Mouse (Mus musculus) thymus, postnatal 25 days (tissue): Measurements from ENCODE around the gene Mup1.
"Not testable (repeated sequence)": the region's sequence is repeated elsewhere in the genome, so short reads cannot be mapped to it uniquely, and the experiment has no call there.

ENCODE experiments used
- DNase-seq: peaks from one replicate; pipeline ENCODE4 v3.0.0; 2022

Gene Mup1

DNA sequence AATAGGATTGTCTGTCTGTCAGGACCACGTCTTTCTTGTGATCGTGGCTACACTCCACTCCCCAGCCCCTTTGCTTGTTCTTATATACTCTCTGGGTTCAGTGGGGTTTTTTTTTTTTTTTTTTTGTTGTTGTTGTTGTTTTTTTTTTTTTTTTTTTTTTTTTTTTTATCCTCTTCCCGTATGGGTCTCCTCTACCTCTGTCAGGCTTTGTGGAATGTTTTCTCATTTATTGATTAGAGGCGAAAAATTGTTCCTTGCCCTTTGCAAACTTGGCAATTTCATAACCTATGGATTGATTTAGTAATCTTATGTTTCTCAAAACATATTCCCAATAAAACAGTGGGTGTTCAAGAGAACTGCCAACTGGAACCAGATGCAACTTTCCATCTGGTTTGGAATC, at the start of gene Mup1:
Mup1 (minus strand) TSS at position 101 of the 400 bp plus-strand sequence.
- not testable (repeated sequence) for DNase-seq
